Mouse (Mus musculus) lung, adult 2 months (tissue): ENCODE results near the gene Kit.

Experiments used
- CTCF ChIP-seq: fragments of 200-500 bp; IDR thresholded peaks from 2 replicates; pipeline ENCODE4 v1.5.1; 2011; ENCODE audit warnings: mild to moderate bottlenecking, low read length, control low read depth; ENCODE audit not compliant: insufficient read depth
- POLR2A ChIP-seq: fragments of 200-500 bp; IDR thresholded peaks from 2 replicates; pipeline ENCODE4 v1.6.1; 2011; ENCODE audit warnings: low read depth, mild to moderate bottlenecking, control low read depth, low read length, borderline replicate concordance; ENCODE audit errors: extremely low read depth

GRCm38 (mm10) chr5:75699516-75699915 is 124.8 kb downstream of the Kit start:
- TF ChIP-seq CTCF (no peak), POLR2A (no peak)
